ENCODE assay signal across 8 mouse cellular contexts in the genomic region with DNA sequence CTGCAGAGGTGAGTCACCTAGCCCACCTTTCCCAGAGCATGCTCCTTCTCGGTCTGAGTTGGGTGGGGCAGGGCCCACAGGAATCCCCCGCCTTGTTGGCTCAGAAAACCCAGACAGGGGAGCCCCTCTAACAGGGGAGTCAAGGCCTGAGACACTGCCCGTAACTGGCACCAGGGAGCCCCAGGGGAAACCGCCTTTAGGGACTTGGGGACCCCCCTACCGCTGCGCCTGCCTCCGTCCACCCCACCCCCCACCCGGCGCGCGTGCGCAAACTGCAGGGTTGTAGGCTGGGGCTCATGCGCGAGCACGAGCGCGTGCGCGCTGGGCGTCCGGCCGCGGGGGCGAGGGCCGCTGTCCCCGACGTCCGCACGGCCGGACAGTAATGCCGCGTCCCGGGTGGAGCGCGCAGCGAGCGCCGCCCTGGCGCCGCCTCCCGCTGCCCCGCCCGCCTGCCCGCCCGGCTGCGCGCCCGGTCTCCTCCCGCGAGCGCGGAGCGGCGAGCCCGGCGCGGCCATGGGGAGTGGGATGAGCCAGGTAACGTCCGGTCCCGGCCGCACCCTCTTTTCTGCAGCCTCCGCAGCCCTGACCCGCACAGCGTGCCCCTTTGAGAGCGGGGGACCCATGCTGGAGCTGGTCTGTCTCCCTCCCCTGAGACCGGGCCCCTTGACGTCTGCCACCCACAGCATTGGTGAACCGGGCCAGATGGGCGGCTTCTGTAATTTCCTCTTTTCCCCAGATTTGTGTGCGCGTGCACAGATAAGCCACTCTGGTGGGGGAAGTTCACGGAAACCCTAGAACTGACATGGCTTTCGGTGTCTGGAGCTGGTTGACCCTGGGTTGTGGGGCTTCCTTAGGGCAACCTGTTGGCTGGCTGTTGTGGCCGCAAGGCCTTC. TPM values are rescaled to one million over a fixed set of nuclear protein-coding genes. Genes with fewer than 3 reads are reported as not detected.
DNase-seq lines count a peak whose midpoint lies in the region; ATAC-seq lines count a peak whose summit lies in the region.

Dusp22 (plus strand) TSS at position 387 of the 893 bp plus-strand sequence.

- no peaks in the 10 kb centered on the region for H3K9me3 ChIP-seq in forebrain, embryonic 10.5 days
- no peaks in the 10 kb centered on the region for H3K9me3 ChIP-seq in heart, embryonic 14.5 days (ENCODE audit: control insufficient read depth, low read length)
- no peaks in the 10 kb centered on the region for H3K9me3 ChIP-seq in liver, embryonic 12.5 days (replicated peaks)

- H3K4me1 ChIP-seq in forebrain, embryonic 10.5 days = peaks cover 14% of the 10 kb centered on the region
- peaks cover 4 to 6% of the 10 kb centered on the region in 2 experiments; a peak in 3 of 4 replicates for H3K4me1 ChIP-seq in heart, embryonic 14.5 days (ENCODE audit: control insufficient read depth in 2 of 2, insufficient read depth in 2 of 2, low read length in 2 of 2)
- H3K4me1 ChIP-seq in liver, embryonic 12.5 days = peaks cover 7% of the 10 kb centered on the region; the same call in 1 of the 2 replicates

- peak within 1 kb of the TSS; percentile 83 for H3K9ac ChIP-seq in heart, embryonic 14.5 days (ENCODE audit: low read length)
- H3K9ac ChIP-seq in liver, embryonic 12.5 days = peak within 1 kb of the TSS; percentile 52

- peak within 1 kb of the TSS; percentile 80 for H3K4me3 ChIP-seq in forebrain, embryonic 10.5 days
- H3K4me3 ChIP-seq in heart, embryonic 14.5 days (ENCODE audit: control insufficient read depth in 1 of 2, insufficient read depth in 1 of 2, low read depth in 1 of 2, low read length in 2 of 2) = peak within 1 kb of the TSS; percentile 82 to 89
- H3K4me3 ChIP-seq in liver, embryonic 12.5 days = peak within 1 kb of the TSS; percentile 57

- no peaks in the 10 kb centered on the region for H3K36me3 ChIP-seq in forebrain, embryonic 10.5 days (replicated peaks)
- H3K36me3 ChIP-seq in heart, embryonic 14.5 days (ENCODE audit: control insufficient read depth, insufficient read depth, low read length) = no peaks in the 10 kb centered on the region
- H3K36me3 ChIP-seq in liver, embryonic 12.5 days = no peaks in the 10 kb centered on the region
- H3K36me3 ChIP-seq in splenic B cell, adult 2 months (ENCODE audit: control insufficient read depth, insufficient read depth, low read length, poor library complexity, severe bottlenecking) = no peaks in the 10 kb centered on the region

- under 1% methylated on average over 73 of the region's 74 CpGs for WGBS in forebrain, embryonic 10.5 days
- WGBS in heart, embryonic 14.5 days = 2% methylated on average over 63 of the region's 74 CpGs
- 1% methylated on average over 66 of the region's 74 CpGs for WGBS in liver, embryonic 12.5 days (ENCODE audit: insufficient replicate concordance)

- peak; percentile 95 for DNase-seq in A20 (ENCODE audit: low read depth, low spot score)
- DNase-seq in brain, adult 2 months (ENCODE audit: low read depth, low spot score) = peak; percentile 95
- DNase-seq in forebrain, embryonic 10.5 days (ENCODE audit: extremely low spot score, low spot score) = peak; percentile 76
- peak; percentile 95 for DNase-seq in kidney, postnatal 14 days
- DNase-seq in naive thymus-derived CD4-positive, alpha-beta T cell, adult 2 months (ENCODE audit: low read depth) = peak; percentile 59
- DNase-seq in splenic B cell, adult 2 months (ENCODE audit: low read depth, low spot score) = peak; percentile 93

- peak within 1 kb of the TSS; percentile 77 for H3K4me2 ChIP-seq in heart, embryonic 14.5 days (ENCODE audit: low read length)
- peak within 1 kb of the TSS; percentile 72 for H3K4me2 ChIP-seq in liver, embryonic 12.5 days

- ATAC-seq in heart, embryonic 14.5 days (ENCODE audit: insufficient number of reproducible peaks, insufficient read depth, low FRiP score, low read depth) = peak; percentile 94
- ATAC-seq in liver, embryonic 12.5 days = peak; percentile 81

- H3K27ac ChIP-seq in forebrain, embryonic 10.5 days = peak within 1 kb of the TSS; percentile 89
- H3K27ac ChIP-seq in heart, embryonic 14.5 days (replicated peaks in 1 of 2; ENCODE audit: control insufficient read depth in 1 of 2, insufficient read depth in 1 of 2, low read depth in 2 of 2, low read length in 2 of 2) = peak within 1 kb of the TSS; percentile 55 to 67; a peak in 3 of 4 replicates
- H3K27ac ChIP-seq in liver, embryonic 12.5 days = no peak within 1 kb of the TSS

- no peaks in the 10 kb centered on the region for H3K27me3 ChIP-seq in forebrain, embryonic 10.5 days (ENCODE audit: poor library complexity, severe bottlenecking)
- no peaks in the 10 kb centered on the region for H3K27me3 ChIP-seq in heart, embryonic 14.5 days (ENCODE audit: control insufficient read depth, insufficient read depth, low read length)
- H3K27me3 ChIP-seq in liver, embryonic 12.5 days (replicated peaks) = peaks cover 26% of the 10 kb centered on the region
- no peaks in the 10 kb centered on the region for H3K27me3 ChIP-seq in splenic B cell, adult 2 months (ENCODE audit: control insufficient read depth, insufficient read depth, low read length, poor library complexity, severe bottlenecking)

RNA-seq across cellular contexts. Expression of gene Dusp22, which starts in this region (rescaled TPM):
- polyA plus RNA-seq in forebrain, embryonic 10.5 days (2016; fragmentation: Nextera tagmentation; extraction: Ambion mirVana) = 16.9 and 18.7 TPM in 2 replicates
- 18.5 and 19.6 TPM in 2 replicates for polyA plus RNA-seq in heart, embryonic 14.5 days (2014; fragmentation: Nextera tagmentation; extraction: Ambion mirVana)
- 6.7 and 7.1 TPM in 2 replicates for polyA plus RNA-seq in liver, embryonic 12.5 days (2016; fragmentation: Nextera tagmentation; extraction: Ambion mirVana)
